Mouse (Mus musculus) liver, adult 2 months (tissue): ENCODE data around the gene Eed. TPM values are rescaled to one million over a fixed set of nuclear protein-coding genes. Genes with fewer than 3 reads are reported as not detected.
A peak's percentile ranks its signal among the peaks of the same experiment; 100 is the strongest.

Experiments
- DNase-seq: peaks from one replicate; pipeline ENCODE4 v3.0.0-alpha.2; 2011; ENCODE audit warnings: low read depth, low spot score; ENCODE audit errors: extremely low read depth
- H3K27ac ChIP-seq: fragments of 200-500 bp; replicated peaks from 2 replicates; pipeline ENCODE4 v1.5.1; 2012; ENCODE audit warnings: low read depth, mild to moderate bottlenecking, control low read depth, inconsistent platforms, low read length; ENCODE audit not compliant: insufficient read depth
- H3K27me3 ChIP-seq: fragments of 200-500 bp; 2 replicates; pipeline ENCODE4 v1.6.1; 2012; ENCODE audit warnings: mild to moderate bottlenecking, moderate library complexity, low read length, inconsistent platforms; ENCODE audit not compliant: control insufficient read depth, insufficient read depth
- H3K36me3 ChIP-seq: fragments of 200-500 bp; 2 replicates; pipeline ENCODE4 v1.6.1; 2012; ENCODE audit warnings: low read length, inconsistent platforms; ENCODE audit not compliant: control insufficient read depth, insufficient read depth
- H3K4me1 ChIP-seq: fragments of 200-500 bp; 2 replicates; pipeline ENCODE4 v1.6.1; 2011; ENCODE audit warnings: low read length; ENCODE audit not compliant: control insufficient read depth, insufficient read depth
- H3K4me3 ChIP-seq: fragments of 200-500 bp; 2 replicates; pipeline ENCODE4 v1.5.1; 2011; ENCODE audit warnings: low read depth, mild to moderate bottlenecking, control low read depth, low read length, moderate library complexity; ENCODE audit not compliant: insufficient read depth
- H3K79me2 ChIP-seq: fragments of 200-500 bp; 2 replicates; pipeline ENCODE4 v1.6.1; 2012; ENCODE audit warnings: inconsistent platforms, mild to moderate bottlenecking, low read length, moderate library complexity; ENCODE audit not compliant: control insufficient read depth, insufficient read depth
- H3K9ac ChIP-seq: fragments of 200-500 bp; 2 replicates; pipeline ENCODE4 v1.6.1; 2012; ENCODE audit warnings: low read depth, mild to moderate bottlenecking, control low read depth, inconsistent platforms, low read length
- CTCF ChIP-seq: fragments of 200-500 bp; IDR thresholded peaks from 2 replicates; pipeline ENCODE4 v1.5.1; 2011; ENCODE audit warnings: low read depth, low read length, control low read depth
- POLR2A ChIP-seq: fragments of 200-500 bp; IDR thresholded peaks from 2 replicates; pipeline ENCODE4 v1.6.1; 2011; ENCODE audit warnings: low read length, control low read depth; ENCODE audit not compliant: insufficient read depth; ENCODE audit errors: extremely low read depth
- WGBS: fragments of 180-500 bp; shearing (Covaris S2); methylation state at CpG from one replicate; pipeline ENCODE4 v1.1.7; 2018; 5-methylcytosine and 5-hydroxymethylcytosine counted together
- polyA plus RNA-seq: library from polyadenylated mRNA; depleted of rRNA; stranded (reverse); fragments of >200 nt; gene quantifications from 2 replicates; pipeline ENCODE4 v1.2.3, GENCODE M21; 2012
- total RNA-seq: library from RNA; depleted of rRNA; stranded (reverse); fragments of >200 nt; gene quantifications from 2 replicates; pipeline ENCODE4 v1.2.3, GENCODE M21; 2014

The Eed gene
- total and polyA plus RNA-seq, 2 experiments: 16.1 to 43.5 TPM

DNA sequence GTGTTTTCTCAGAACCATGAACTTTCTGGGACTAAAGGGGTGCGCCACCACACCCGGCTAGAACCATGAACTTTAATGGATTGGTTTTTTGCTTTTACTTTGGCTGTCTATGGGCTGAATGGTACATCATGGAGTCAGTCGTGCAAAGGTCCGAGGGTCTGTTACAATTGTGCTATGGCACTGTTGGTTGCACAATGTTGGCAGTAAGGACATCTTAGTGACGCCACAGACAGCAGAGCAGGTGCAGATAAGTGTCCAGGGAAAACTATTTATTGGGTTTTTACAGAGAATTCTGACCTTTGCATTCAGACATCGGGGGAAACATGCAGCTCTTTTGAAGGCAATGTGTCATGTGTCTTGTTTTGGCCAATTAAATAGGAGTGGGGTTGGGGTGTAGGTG lies 39.5 kb upstream of the Eed start:
- peak overlapping the region; percentile 80 for H3K27ac ChIP-seq
- no peaks in the 10 kb centered on the region for H3K79me2 ChIP-seq
- peak; percentile 85 for DNase-seq
- H3K4me1 ChIP-seq: peaks cover 14% of the 10 kb centered on the region
- H3K4me3 ChIP-seq: no peak overlapping the region
- no peaks in the 10 kb centered on the region for H3K27me3 ChIP-seq
- 40% methylated on average over 6 of the region's 6 CpGs for WGBS
- no peaks in the 10 kb centered on the region for H3K36me3 ChIP-seq
- H3K9ac ChIP-seq: no peak overlapping the region
- TF ChIP-seq CTCF (no peak), POLR2A (no peak)

DNA sequence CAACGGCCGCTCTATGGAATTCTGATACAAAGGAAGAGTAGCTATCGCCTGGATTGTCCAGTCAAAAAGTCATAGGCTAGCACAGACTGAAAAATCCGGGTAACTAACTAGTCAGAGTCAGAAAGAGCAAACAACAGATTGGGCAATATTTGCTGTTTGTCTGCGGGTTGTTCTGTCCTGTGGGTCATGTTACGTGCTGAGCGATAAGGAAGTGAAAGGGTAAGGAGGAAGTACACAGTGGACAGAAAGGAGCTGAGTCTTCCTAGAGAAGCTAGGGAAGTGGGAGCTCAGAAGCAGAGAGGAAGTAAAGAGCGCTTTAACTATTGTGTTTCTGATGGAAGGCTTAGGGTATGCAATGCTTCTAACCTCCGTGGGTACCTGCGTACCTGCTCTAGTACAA lies 38.8 kb upstream of the Eed start:
- peak overlapping the region; percentile 18 for H3K9ac ChIP-seq
- H3K27me3 ChIP-seq: no peaks in the 10 kb centered on the region
- peak; percentile 99 for DNase-seq
- peak overlapping the region; percentile 80 for H3K27ac ChIP-seq
- H3K79me2 ChIP-seq: no peaks in the 10 kb centered on the region
- peak overlapping the region; percentile 24 for H3K4me3 ChIP-seq
- no peaks in the 10 kb centered on the region for H3K36me3 ChIP-seq
- no peak for TF ChIP-seq CTCF
- TF ChIP-seq POLR2A: no peak
- WGBS: 4% methylated on average over 10 of the region's 10 CpGs
- peaks cover 11% of the 10 kb centered on the region; the same call in 1 of the 2 replicates for H3K4me1 ChIP-seq

DNA sequence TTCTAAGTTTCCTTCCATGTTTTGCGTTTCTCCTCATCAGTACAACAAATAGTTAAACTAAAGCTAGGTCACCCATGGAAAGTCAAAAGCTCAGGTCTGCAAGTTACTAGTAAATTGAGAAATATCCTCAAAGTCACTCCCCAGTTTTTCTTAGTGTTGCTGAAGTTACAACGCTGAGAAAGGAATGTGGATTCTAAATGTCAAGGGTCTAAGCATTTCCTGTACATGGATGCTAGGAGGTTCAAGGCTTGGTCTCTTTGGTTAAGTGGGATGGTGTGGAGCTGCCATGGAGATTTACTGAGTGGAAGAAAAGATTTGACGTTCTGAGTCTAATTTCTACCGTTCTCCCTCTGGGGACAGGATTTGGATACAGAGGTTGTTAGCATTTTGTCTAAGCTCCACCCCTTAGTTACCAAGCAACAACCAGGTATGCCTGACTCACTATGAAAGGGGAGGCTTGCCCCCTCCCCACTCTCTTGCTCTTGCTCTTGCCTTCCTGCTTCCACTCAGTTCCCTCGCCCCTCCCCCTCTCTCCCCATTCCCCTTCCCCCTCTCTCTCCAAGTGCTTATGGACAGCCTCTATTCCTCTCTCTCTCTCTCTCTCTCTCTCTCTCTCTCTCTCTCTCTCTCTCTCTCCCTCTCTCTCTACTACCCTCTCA lies 36.3 kb upstream of the Eed start:
- no peak for TF ChIP-seq CTCF
- TF ChIP-seq POLR2A: no peak
- H3K27ac ChIP-seq: no peak overlapping the region
- H3K9ac ChIP-seq: no peak overlapping the region
- H3K79me2 ChIP-seq: no peaks in the 10 kb centered on the region
- 30% methylated on average over 5 of the region's 5 CpGs for WGBS
- DNase-seq: no peak
- no peak overlapping the region for H3K4me3 ChIP-seq
- no peaks in the 10 kb centered on the region for H3K36me3 ChIP-seq
- no peaks in the 10 kb centered on the region for H3K27me3 ChIP-seq
- peaks cover 11% of the 10 kb centered on the region; the same call in 1 of the 2 replicates for H3K4me1 ChIP-seq

- H3K4me3 ChIP-seq: no peak overlapping the region
- H3K27ac ChIP-seq: no peak overlapping the region
- peak; percentile 58 for DNase-seq
- H3K9ac ChIP-seq: no peak overlapping the region
- H3K27me3 ChIP-seq: no peaks in the 10 kb centered on the region
- TF ChIP-seq POLR2A (no peak), CTCF (no peak)
- 45% methylated on average over 4 of the region's 4 CpGs for WGBS
- H3K79me2 ChIP-seq: no peaks in the 10 kb centered on the region
- H3K36me3 ChIP-seq: no peaks in the 10 kb centered on the region
- H3K4me1 ChIP-seq: peaks cover 11% of the 10 kb centered on the region; the same call in 1 of the 2 replicates
These were observed 35.7 kb upstream of the Eed start for GRCm38 (mm10) chr7:90016459-90016858.

- TF ChIP-seq POLR2A (no peak), CTCF (no peak)
- H3K4me3 ChIP-seq: no peak overlapping the region
- H3K27me3 ChIP-seq: no peaks in the 10 kb centered on the region
- 76% methylated on average over 8 of the region's 8 CpGs for WGBS
- DNase-seq: no peak
- H3K79me2 ChIP-seq: no peaks in the 10 kb centered on the region
- no peak overlapping the region for H3K27ac ChIP-seq
- no peak overlapping the region for H3K9ac ChIP-seq
- H3K4me1 ChIP-seq: peaks cover 5% of the 10 kb centered on the region; the same call in 1 of the 2 replicates
- no peaks in the 10 kb centered on the region for H3K36me3 ChIP-seq
These were observed 26.2 kb upstream of the Eed start for GRCm38 (mm10) chr7:90006667-90007653.
